Mouse (Mus musculus) kidney, embryonic 15.5 days (tissue): ENCODE data around the gene Zmiz2. TPM values are rescaled to one million over a fixed set of nuclear protein-coding genes. Genes with fewer than 3 reads are reported as not detected.
A peak's percentile ranks its signal among the peaks of the same experiment; 100 is the strongest.
"Not testable (repeated sequence)": the region's sequence is repeated elsewhere in the genome, so short reads cannot be mapped to it uniquely, and the experiment has no call there.

ENCODE experiments used
- ATAC-seq: fragments of 200-750 bp; cut with Nextera tagmentation; replicated peaks from 2 replicates; pipeline ENCODE4 v1.8.0; 2017; ENCODE audit warnings: moderate TSS enrichment; ENCODE audit not compliant: low FRiP score
- H3K27ac ChIP-seq: fragments of 300-500 bp; sonication (generic); 2 replicates; pipeline ENCODE4 v1.5.1; 2015; ENCODE audit warnings: mild to moderate bottlenecking, inconsistent platforms
- H3K27me3 ChIP-seq: fragments of 300-500 bp; sonication (generic); 2 replicates; pipeline ENCODE4 v1.6.1; 2015; ENCODE audit warnings: inconsistent platforms
- H3K36me3 ChIP-seq: fragments of 300-500 bp; sonication (generic); 2 replicates; pipeline ENCODE4 v1.6.1; 2015; ENCODE audit warnings: inconsistent platforms
- H3K4me1 ChIP-seq: fragments of 300-500 bp; sonication (generic); 2 replicates; pipeline ENCODE4 v1.6.1; 2015; ENCODE audit warnings: inconsistent platforms
- H3K4me2 ChIP-seq: fragments of 300-500 bp; sonication (generic); 2 replicates; pipeline ENCODE4 v1.6.1; 2015; ENCODE audit warnings: moderate library complexity, mild to moderate bottlenecking, inconsistent platforms
- H3K4me3 ChIP-seq: fragments of 300-500 bp; sonication (generic); replicated peaks from 2 replicates; pipeline ENCODE4 v1.5.1; 2015; ENCODE audit warnings: mild to moderate bottlenecking, inconsistent platforms
- H3K9ac ChIP-seq: fragments of 300-500 bp; sonication (generic); 2 replicates; pipeline ENCODE4 v1.6.1; 2015; ENCODE audit warnings: mild to moderate bottlenecking, inconsistent platforms
- H3K9me3 ChIP-seq: fragments of 300-500 bp; sonication (generic); replicated peaks from 2 replicates; pipeline ENCODE4 v1.6.1; 2016; ENCODE audit warnings: inconsistent platforms
- WGBS: fragments of 180-500 bp; shearing (Covaris S2); methylation state at CpG from one replicate; pipeline ENCODE4 v1.1.7; 2015; ENCODE audit warnings: mixed read lengths; 5-methylcytosine and 5-hydroxymethylcytosine counted together
- polyA plus RNA-seq: library from polyadenylated mRNA; unstranded; fragments of >200 nt; fragmentation: Nextera tagmentation; extraction: Ambion mirVana; gene quantifications from 2 replicates; pipeline ENCODE4 v1.2.1, GENCODE M21; 2015

Zmiz2 gene
- polyA plus RNA-seq: 11.4 and 12.4 TPM in 2 replicates

- peak within 1 kb of the TSS; percentile 99 for H3K27ac ChIP-seq
- H3K36me3 ChIP-seq: peaks cover 9% of the 10 kb centered on the region
- H3K4me1 ChIP-seq: peaks cover 25% of the 10 kb centered on the region
- no peaks in the 10 kb centered on the region for H3K27me3 ChIP-seq
- peak within 1 kb of the TSS; percentile 76 for H3K9ac ChIP-seq
- WGBS: 8% methylated on average over 59 of the region's 60 CpGs
- peak; percentile 99 for ATAC-seq
- peak within 1 kb of the TSS; percentile 83 for H3K4me3 ChIP-seq
- peak within 1 kb of the TSS; percentile 80 for H3K4me2 ChIP-seq
- no peaks in the 10 kb centered on the region for H3K9me3 ChIP-seq
Measured at GRCm38 (mm10) chr11:6388726-6389413, at the start of gene Zmiz2. Gene Zmiz2 (plus strand): TSS chr11:6389074.

- ATAC-seq: no peak
- Histone ChIP-seq H3K4me1 (no peaks in the 10 kb centered on the region), H3K27me3 (no peaks in the 10 kb centered on the region), H3K9me3 (no peaks in the 10 kb centered on the region), H3K4me3 (no peak overlapping the region), H3K27ac (no peak overlapping the region), H3K36me3 (peaks cover 95% of the 10 kb centered on the region), H3K4me2 (no peak overlapping the region), H3K9ac (no peak overlapping the region)
- 96% methylated on average over 4 of the region's 4 CpGs for WGBS
Measured at GRCm38 (mm10) chr11:6345956-6346355, 42.9 kb upstream of the Zmiz2 start.

- no peaks in the 10 kb centered on the region for H3K9me3 ChIP-seq
Measured at GRCm38 (mm10) chr11:6346966-6347365, 41.9 kb upstream of the Zmiz2 start.

GRCm38 (mm10) chr11:6348681-6349200 lies 40.1 kb upstream of the Zmiz2 start:
- no peak for ATAC-seq
- Histone ChIP-seq H3K4me3 (no peak overlapping the region), H3K4me2 (no peak overlapping the region), H3K27ac (no peak overlapping the region), H3K9me3 (no peaks in the 10 kb centered on the region), H3K4me1 (no peaks in the 10 kb centered on the region), H3K36me3 (peaks cover 95% of the 10 kb centered on the region), H3K9ac (no peak overlapping the region), H3K27me3 (no peaks in the 10 kb centered on the region)
- WGBS: 91% methylated on average over 11 of the region's 11 CpGs

More at GRCm38 (mm10) chr11:6346966-6347365, 41.9 kb upstream of the Zmiz2 start:
- H3K27ac ChIP-seq: no peak overlapping the region
- no peak overlapping the region for H3K9ac ChIP-seq
- 86% methylated on average over 7 of the region's 7 CpGs for WGBS
- peaks cover 92% of the 10 kb centered on the region for H3K36me3 ChIP-seq
- no peak for ATAC-seq
- H3K27me3 ChIP-seq: no peaks in the 10 kb centered on the region
- H3K4me3 ChIP-seq: no peak overlapping the region
- H3K4me1 ChIP-seq: no peaks in the 10 kb centered on the region
- H3K4me2 ChIP-seq: no peak overlapping the region

- 0 out of 2 replicates have a peak, but pooled peaks have one; percentile 36 for ATAC-seq
- H3K36me3 ChIP-seq: peaks cover 92% of the 10 kb centered on the region
- H3K9me3 ChIP-seq: no peaks in the 10 kb centered on the region
- H3K27me3 ChIP-seq: no peaks in the 10 kb centered on the region
- no peak overlapping the region for H3K9ac ChIP-seq
- H3K4me1 ChIP-seq: no peaks in the 10 kb centered on the region
- H3K4me3 ChIP-seq: no peak overlapping the region
- H3K27ac ChIP-seq: no peak overlapping the region
- no peak overlapping the region for H3K4me2 ChIP-seq
- 63% methylated on average over 5 of the region's 5 CpGs for WGBS
Measured at GRCm38 (mm10) chr11:6349586-6349985, 39.3 kb upstream of the Zmiz2 start.

- 88% methylated on average over 4 of the region's 4 CpGs for WGBS
- Histone ChIP-seq H3K9me3 (no peaks in the 10 kb centered on the region), H3K27me3 (no peaks in the 10 kb centered on the region), H3K4me2 (no peak overlapping the region), H3K4me3 (no peak overlapping the region), H3K4me1 (no peaks in the 10 kb centered on the region), H3K36me3 (peaks cover 69% of the 10 kb centered on the region), H3K9ac (no peak overlapping the region), H3K27ac (no peak overlapping the region)
- no peak for ATAC-seq
Measured at GRCm38 (mm10) chr11:6355106-6355505, 33.8 kb upstream of the Zmiz2 start.

GRCm38 (mm10) chr11:6364581-6365275 lies 24.1 kb upstream of the Zmiz2 start:
- ATAC-seq: no peak
- 91% methylated on average over 9 of the region's 9 CpGs for WGBS
- H3K4me1 ChIP-seq: peaks cover 8% of the 10 kb centered on the region
- H3K9me3 ChIP-seq: no peaks in the 10 kb centered on the region
- H3K9ac ChIP-seq: no peak overlapping the region
- no peak overlapping the region for H3K4me2 ChIP-seq
- no peaks in the 10 kb centered on the region for H3K27me3 ChIP-seq
- no peaks in the 10 kb centered on the region for H3K36me3 ChIP-seq
- no peak overlapping the region for H3K4me3 ChIP-seq
- no peak overlapping the region for H3K27ac ChIP-seq

- Histone ChIP-seq H3K4me1 (peaks cover 8% of the 10 kb centered on the region), H3K4me3 (no peak overlapping the region), H3K36me3 (no peaks in the 10 kb centered on the region), H3K9me3 (no peaks in the 10 kb centered on the region), H3K9ac (no peak overlapping the region), H3K27me3 (no peaks in the 10 kb centered on the region), H3K27ac (no peak overlapping the region; the same call in 1 of the 2 replicates), H3K4me2 (peak overlapping the region; percentile 17; the same call in 1 of the 2 replicates)
- peak; percentile 46 for ATAC-seq
- WGBS: 19% methylated on average over 11 of the region's 11 CpGs
Measured at GRCm38 (mm10) chr11:6365885-6366284, 23.0 kb upstream of the Zmiz2 start.

- Histone ChIP-seq H3K9me3 (no peaks in the 10 kb centered on the region), H3K27ac (peak overlapping the region; percentile 46), H3K9ac (no peak overlapping the region), H3K4me3 (no peak overlapping the region), H3K36me3 (no peaks in the 10 kb centered on the region), H3K4me1 (peaks cover 8% of the 10 kb centered on the region), H3K4me2 (no peak overlapping the region), H3K27me3 (no peaks in the 10 kb centered on the region)
- WGBS: 69% methylated on average over 6 of the region's 6 CpGs
- peak; percentile 60; the same call in 1 of the 2 replicates for ATAC-seq
Measured at GRCm38 (mm10) chr11:6366434-6366833, 22.4 kb upstream of the Zmiz2 start.

GRCm38 (mm10) chr11:6367156-6367555 lies 21.7 kb upstream of the Zmiz2 start:
- H3K4me1 ChIP-seq: peaks cover 8% of the 10 kb centered on the region
- H3K9me3 ChIP-seq: no peaks in the 10 kb centered on the region
- H3K4me2 ChIP-seq: no peak overlapping the region
- H3K9ac ChIP-seq: no peak overlapping the region
- ATAC-seq: no peak
- H3K27me3 ChIP-seq: no peaks in the 10 kb centered on the region
- 0 out of 2 replicates have a peak overlapping the region, but pooled peaks have one; percentile 46 for H3K27ac ChIP-seq
- no peak overlapping the region for H3K4me3 ChIP-seq
- no peaks in the 10 kb centered on the region for H3K36me3 ChIP-seq
- WGBS: 71% methylated on average over 4 of the region's 4 CpGs

- H3K9me3 ChIP-seq, H3K27ac ChIP-seq, H3K4me2 ChIP-seq, ATAC-seq, H3K4me3 ChIP-seq, H3K27me3 ChIP-seq, H3K9ac ChIP-seq, H3K36me3 ChIP-seq, H3K4me1 ChIP-seq: not testable (repeated sequence)
- 74% methylated on average over 5 of the region's 5 CpGs for WGBS
Measured at GRCm38 (mm10) chr11:6367986-6368385, 20.9 kb upstream of the Zmiz2 start.
